Comparison of ENCODE assay signal across 8 mouse cellular contexts in genomic region chr9:121669348-121669791, GRCm38 (mm10). TPM values are rescaled to one million over a fixed set of nuclear protein-coding genes. Genes with fewer than 3 reads are reported as not detected.
A peak's percentile ranks its signal among the peaks of the same experiment; 100 is the strongest.
DNase-seq lines count a peak whose midpoint lies in the region; ATAC-seq and TF ChIP-seq lines count a peak whose summit lies in the region.

No protein-coding gene starts in this region.

- H3K27me3 ChIP-seq in forebrain, embryonic 10.5 days (ENCODE audit: poor library complexity, severe bottlenecking): peaks cover 57% of the 10 kb centered on the region
- peaks cover 48% of the 10 kb centered on the region for H3K27me3 ChIP-seq in heart, postnatal 0 days (ENCODE audit: control insufficient read depth, insufficient read depth, low read length)

- H3K4me2 ChIP-seq in heart, postnatal 0 days (ENCODE audit: low read depth, low read length): peak overlapping the region; percentile 56

- peak overlapping the region; percentile 63 for H3K27ac ChIP-seq in forebrain, embryonic 10.5 days
- H3K27ac ChIP-seq in heart, postnatal 0 days (ENCODE audit: low read depth): no peak overlapping the region

- ATAC-seq in activated CD4-positive, CD25-positive, alpha-beta regulatory T cell, adult 4 months: peak; percentile 67
- ATAC-seq in heart, postnatal 0 days (ENCODE audit: insufficient read depth, low read depth): peak; percentile 77

- DNase-seq in B cell, adult 2 months: peak; percentile 72
- DNase-seq in forebrain, embryonic 10.5 days (ENCODE audit: extremely low spot score, low spot score): peak; percentile 77
- DNase-seq in heart, postnatal 0 days (ENCODE audit: low spot score): peak; percentile 60
- peak; percentile 86 for DNase-seq in kidney, postnatal 10 days
- peak; percentile 84 to 87 for DNase-seq in lung, postnatal 4 days
- peak; percentile 80 for DNase-seq in retina, postnatal 1 day
- peak; percentile 45 to 46 for DNase-seq in urinary bladder, postnatal 36 days (ENCODE audit: low spot score in 2 of 2)

- no peaks in the 10 kb centered on the region for H3K36me3 ChIP-seq in forebrain, embryonic 10.5 days (replicated peaks)
- H3K36me3 ChIP-seq in heart, postnatal 0 days (replicated peaks; ENCODE audit: control insufficient read depth, insufficient read depth, low read length): no peaks in the 10 kb centered on the region

- WGBS in forebrain, embryonic 10.5 days: 1% methylated on average over 28 of the region's 28 CpGs
- 0% methylated on average over 28 of the region's 28 CpGs for WGBS in heart, postnatal 0 days

- peak overlapping the region; percentile 6; the same call in 1 of the 2 replicates for H3K9ac ChIP-seq in heart, postnatal 0 days (replicated peaks; ENCODE audit: low read depth, low read length)

- H3K4me3 ChIP-seq in forebrain, embryonic 10.5 days: peak overlapping the region; percentile 48
- peak overlapping the region; percentile 34 for H3K4me3 ChIP-seq in heart, postnatal 0 days (ENCODE audit: low read depth, low read length)

- no peaks in the 10 kb centered on the region for H3K9me3 ChIP-seq in forebrain, embryonic 10.5 days
- H3K9me3 ChIP-seq in heart, postnatal 0 days (replicated peaks; ENCODE audit: control insufficient read depth, low read length): no peaks in the 10 kb centered on the region

- peaks cover 32% of the 10 kb centered on the region for H3K4me1 ChIP-seq in forebrain, embryonic 10.5 days
- H3K4me1 ChIP-seq in heart, postnatal 0 days (ENCODE audit: control insufficient read depth, insufficient read depth): peaks cover 16% of the 10 kb centered on the region

- TF ChIP-seq EP300 in heart, postnatal 0 days (IDR thresholded peaks at IDR 0.05; ENCODE audit: low read depth): no peak

- TF ChIP-seq CTCF in heart, postnatal 0 days (IDR thresholded peaks at IDR 0.05; ENCODE audit: low read depth): peak; percentile 84

RNA-seq across cellular contexts. Expression of gene Vipr1, which starts 26.9 kb away (rescaled TPM):
- polyA plus RNA-seq in activated CD4-positive, CD25-positive, alpha-beta regulatory T cell, adult 4 months (2017; shearing (Covaris generic)): 1 to 10 TPM; 1.5 to 1.8 TPM
- 0.27 and 0.33 TPM in 2 replicates for polyA plus RNA-seq in forebrain, embryonic 10.5 days (2016; fragmentation: Nextera tagmentation; extraction: Ambion mirVana)
- 0.70 and 1.3 TPM in 2 replicates for total RNA-seq in heart, postnatal 0 days (2014; rRNA removed; ENCODE audit: low replicate concordance)
- polyA plus RNA-seq in heart, postnatal 0 days (2015; fragmentation: Nextera tagmentation; extraction: Ambion mirVana): 0.14 and 0.40 TPM in 2 replicates

RNA-seq across cellular contexts. Expression of gene Lyzl4, which starts 27.5 kb away (rescaled TPM):
- not detected for polyA plus RNA-seq in activated CD4-positive, CD25-positive, alpha-beta regulatory T cell, adult 4 months (2017; shearing (Covaris generic))
- not detected in 2 replicates for polyA plus RNA-seq in forebrain, embryonic 10.5 days (2016; fragmentation: Nextera tagmentation; extraction: Ambion mirVana)
- total RNA-seq in heart, postnatal 0 days (2014; rRNA removed; ENCODE audit: low replicate concordance): not detected in 2 replicates
- not detected in 2 replicates for polyA plus RNA-seq in heart, postnatal 0 days (2015; fragmentation: Nextera tagmentation; extraction: Ambion mirVana)

RNA-seq across cellular contexts. Expression of gene Sec22c, which starts 35.9 kb away (rescaled TPM):
- 10 to 100 TPM; 13.3 to 17.7 TPM for polyA plus RNA-seq in activated CD4-positive, CD25-positive, alpha-beta regulatory T cell, adult 4 months (2017; shearing (Covaris generic))
- polyA plus RNA-seq in forebrain, embryonic 10.5 days (2016; fragmentation: Nextera tagmentation; extraction: Ambion mirVana): 15.3 and 18.6 TPM in 2 replicates
- 3.8 and 9.4 TPM in 2 replicates for total RNA-seq in heart, postnatal 0 days (2014; rRNA removed; ENCODE audit: low replicate concordance)
- polyA plus RNA-seq in heart, postnatal 0 days (2015; fragmentation: Nextera tagmentation; extraction: Ambion mirVana): 3.9 and 4.1 TPM in 2 replicates

RNA-seq across cellular contexts. Expression of gene Ss18l2, which starts 40.8 kb away (rescaled TPM):
- polyA plus RNA-seq in activated CD4-positive, CD25-positive, alpha-beta regulatory T cell, adult 4 months (2017; shearing (Covaris generic)): 10 to 100 TPM; 59.3 to 65.0 TPM
- polyA plus RNA-seq in forebrain, embryonic 10.5 days (2016; fragmentation: Nextera tagmentation; extraction: Ambion mirVana): 85.3 and 87.5 TPM in 2 replicates
- total RNA-seq in heart, postnatal 0 days (2014; rRNA removed; ENCODE audit: low replicate concordance): 109 and 136 TPM in 2 replicates
- 362 and 379 TPM in 2 replicates for polyA plus RNA-seq in heart, postnatal 0 days (2015; fragmentation: Nextera tagmentation; extraction: Ambion mirVana)

RNA-seq across cellular contexts. Expression of gene Nktr, which starts 49.6 kb away (rescaled TPM):
- polyA plus RNA-seq in activated CD4-positive, CD25-positive, alpha-beta regulatory T cell, adult 4 months (2017; shearing (Covaris generic)): 100 to 1,000 TPM in 1 of 2 experiments, 10 to 100 TPM in 1; 90.3 to 104 TPM
- polyA plus RNA-seq in forebrain, embryonic 10.5 days (2016; fragmentation: Nextera tagmentation; extraction: Ambion mirVana): 52.9 and 60.5 TPM in 2 replicates
- total RNA-seq in heart, postnatal 0 days (2014; rRNA removed; ENCODE audit: low replicate concordance): 44.0 and 44.8 TPM in 2 replicates
- 30.2 and 31.1 TPM in 2 replicates for polyA plus RNA-seq in heart, postnatal 0 days (2015; fragmentation: Nextera tagmentation; extraction: Ambion mirVana)
